Mouse (Mus musculus) 3T3-L1 (cell line): ENCODE results near the gene Gfm1.

Experiments used
- DNase-seq: peaks from one replicate; pipeline ENCODE4 v3.0.0-alpha.2; 2015; ENCODE audit warnings: low read depth, low spot score

Gene Gfm1

DNA sequence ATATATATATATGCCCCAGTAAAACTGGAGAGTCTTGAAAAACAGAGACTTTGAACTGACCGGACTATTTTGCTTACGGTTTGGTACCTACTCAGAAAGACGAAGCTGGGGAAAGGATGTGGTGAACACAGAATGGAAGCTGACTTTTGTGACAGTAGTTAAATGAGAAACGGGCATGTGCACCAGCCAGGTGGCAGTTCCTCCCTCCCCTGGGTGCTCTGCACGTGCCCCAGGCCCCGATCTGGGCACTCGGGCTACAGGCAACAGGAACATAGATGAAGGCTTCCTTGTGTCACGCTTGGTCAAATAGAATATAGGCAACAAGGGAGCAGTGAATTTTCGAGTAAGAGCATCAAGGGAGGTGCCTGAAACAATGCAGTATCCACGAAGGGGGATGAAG, 66.4 kb downstream of the Gfm1 start:
- DNase-seq = no peak

DNA sequence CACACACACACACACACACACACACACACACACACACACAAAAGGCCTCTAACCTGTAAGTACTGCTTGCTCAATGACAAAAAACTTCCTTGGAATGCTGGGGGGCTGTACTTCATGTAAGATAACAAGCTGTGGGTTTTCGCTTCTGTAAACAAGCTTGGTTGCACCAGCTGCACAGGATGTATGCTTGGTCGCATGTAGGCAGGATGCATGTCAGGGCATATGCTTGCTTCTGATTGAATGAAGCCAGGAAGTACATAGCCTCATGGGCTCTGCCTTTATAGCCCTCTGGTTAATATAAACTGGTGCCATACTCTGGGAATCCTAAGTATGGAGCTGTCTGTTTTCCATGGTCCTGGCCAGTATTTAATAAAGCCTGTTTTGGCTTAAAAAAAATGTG, 68.1 kb downstream of the Gfm1 start:
- DNase-seq = no peak

DNA sequence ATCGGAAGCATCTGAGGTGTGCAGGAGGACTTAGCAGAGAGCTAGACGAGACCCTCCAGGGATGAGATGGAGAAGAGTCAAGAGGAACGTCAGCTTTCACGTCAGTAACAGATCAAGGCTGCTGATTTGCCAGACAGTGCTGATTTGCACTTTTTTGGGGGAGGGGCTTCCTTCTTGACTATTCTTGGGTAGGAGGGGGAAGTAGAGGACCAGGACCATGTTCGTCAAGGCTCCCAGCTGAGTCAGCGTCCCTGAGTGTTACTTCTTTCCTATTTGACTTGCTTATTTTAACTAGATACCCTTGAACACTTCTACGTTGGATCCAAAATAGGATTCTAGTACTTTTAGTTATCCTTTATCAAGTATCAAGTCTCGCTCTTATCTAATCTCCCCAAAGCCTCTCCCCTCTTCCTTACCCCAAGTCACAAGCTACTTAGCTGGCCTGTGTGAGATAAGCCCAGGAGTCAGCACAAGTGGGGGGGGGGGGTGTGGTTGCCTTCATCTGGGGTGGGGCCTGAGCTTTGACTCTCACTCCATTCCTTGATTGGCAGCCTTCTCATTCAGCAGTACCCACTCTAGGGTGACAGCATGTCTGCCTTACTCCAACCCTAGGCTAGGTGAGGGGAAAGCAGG, 69.0 kb downstream of the Gfm1 start:
- DNase-seq = no peak

DNA sequence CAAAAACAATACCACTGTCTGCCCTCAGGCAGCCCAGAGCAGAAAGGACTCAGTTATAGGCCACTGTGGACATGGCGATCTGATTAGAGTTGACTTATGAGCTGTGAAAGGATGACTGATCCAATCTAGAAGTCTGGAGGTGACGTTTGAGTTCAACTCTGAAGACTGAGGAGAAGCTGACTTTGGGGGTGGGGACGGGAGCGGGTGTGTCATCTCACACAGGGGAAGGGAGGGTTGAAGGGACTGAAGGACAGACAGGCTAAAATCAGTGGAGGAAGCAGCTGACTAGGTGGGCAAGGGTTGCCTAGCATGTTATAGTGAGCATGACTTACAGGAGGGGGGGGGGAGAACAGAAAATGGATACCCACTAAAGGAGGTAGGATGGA, 69.5 kb downstream of the Gfm1 start:
- DNase-seq = no peak

DNA sequence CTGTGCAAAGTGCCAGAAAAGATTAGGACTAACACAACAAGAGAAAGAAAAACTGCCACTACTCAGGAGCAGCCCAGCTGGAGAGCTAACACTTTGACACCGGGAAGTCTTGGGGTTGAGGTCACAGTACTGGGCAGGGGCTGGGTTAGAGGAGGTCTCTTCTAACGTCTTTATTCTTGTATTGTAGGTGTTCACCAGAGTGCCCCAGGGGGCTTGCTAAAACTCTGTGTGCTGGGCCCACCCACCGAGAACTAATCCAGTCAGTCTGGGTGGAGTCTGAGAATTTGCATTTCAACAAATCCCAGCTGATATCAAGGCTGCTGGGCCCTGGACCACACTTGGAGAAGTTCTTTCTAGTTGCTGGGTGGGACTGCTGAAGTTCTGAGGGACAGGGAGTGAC, 74.0 kb downstream of the Gfm1 start:
- DNase-seq = no peak

DNA sequence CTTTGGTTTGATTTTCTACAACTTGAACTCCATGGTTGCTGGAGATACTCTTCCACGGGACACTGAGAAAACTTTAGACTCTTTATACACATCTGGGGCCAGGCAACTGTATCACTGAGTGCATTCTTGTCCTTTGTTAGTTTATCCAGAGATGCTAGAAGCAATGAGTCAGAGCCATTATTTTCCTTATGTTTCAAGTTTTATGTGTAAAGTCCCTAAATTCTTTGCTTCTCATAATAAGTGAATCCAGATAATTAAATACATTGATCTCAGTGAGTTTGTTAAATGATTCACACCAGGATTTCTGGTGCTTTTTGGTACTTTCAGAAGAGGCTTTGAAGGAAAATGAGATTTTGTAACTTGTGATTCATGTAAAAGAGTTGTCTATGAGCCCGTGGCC, 75.4 kb downstream of the Gfm1 start:
- DNase-seq = peak; percentile 60

DNA sequence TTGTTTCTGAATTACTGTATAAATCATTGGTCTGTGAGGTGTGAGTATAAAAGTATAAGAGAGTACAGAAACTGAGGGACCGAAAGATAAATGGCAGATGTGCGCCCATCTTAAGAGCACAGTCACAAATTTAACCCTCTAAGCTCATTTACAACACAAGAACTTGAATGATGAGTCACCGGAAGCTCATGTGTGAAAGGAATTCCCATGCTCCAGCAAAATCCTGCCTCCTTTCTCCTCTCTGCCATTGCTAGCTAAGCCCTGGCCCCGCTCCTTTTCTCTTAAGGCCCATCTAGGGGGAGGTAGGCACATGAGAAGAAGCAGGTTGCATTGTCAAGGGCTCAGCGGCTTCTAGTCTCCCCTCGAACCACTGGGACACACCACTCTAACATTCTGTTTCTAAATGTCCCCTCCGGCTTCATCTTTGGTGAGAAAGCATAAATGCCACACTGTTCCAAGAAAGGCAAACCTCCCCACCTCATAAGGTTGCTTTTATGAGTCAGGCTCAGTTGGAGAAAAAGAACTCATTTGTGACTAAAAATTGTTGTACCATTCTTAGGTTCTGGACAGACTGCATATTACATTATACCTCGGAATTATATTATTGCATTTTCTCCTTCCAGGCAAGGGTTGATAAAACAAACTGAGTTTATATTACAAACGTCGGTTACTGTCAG, 78.5 kb downstream of the Gfm1 start:
- DNase-seq = peak; percentile 62

DNA sequence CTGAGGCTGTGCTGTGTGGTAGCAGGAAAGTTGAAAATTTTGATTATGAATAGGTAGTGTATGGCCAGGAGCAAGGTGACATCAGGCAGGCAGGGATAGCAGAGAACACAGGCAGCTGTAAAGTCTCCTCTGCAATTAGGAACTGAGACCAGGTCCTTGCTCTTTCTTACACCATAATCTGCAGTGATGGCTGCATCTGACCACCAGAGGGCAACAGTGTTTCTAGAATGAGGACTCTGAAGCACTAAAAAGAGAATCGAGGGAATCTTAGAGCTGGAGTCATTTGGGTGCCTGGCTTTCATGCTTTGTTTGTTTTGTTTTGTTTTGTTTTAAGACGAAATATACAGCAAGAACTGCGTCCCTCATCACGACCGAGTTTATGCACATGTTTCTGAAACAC, 82.9 kb downstream of the Gfm1 start:
- DNase-seq = peak; percentile 90

DNA sequence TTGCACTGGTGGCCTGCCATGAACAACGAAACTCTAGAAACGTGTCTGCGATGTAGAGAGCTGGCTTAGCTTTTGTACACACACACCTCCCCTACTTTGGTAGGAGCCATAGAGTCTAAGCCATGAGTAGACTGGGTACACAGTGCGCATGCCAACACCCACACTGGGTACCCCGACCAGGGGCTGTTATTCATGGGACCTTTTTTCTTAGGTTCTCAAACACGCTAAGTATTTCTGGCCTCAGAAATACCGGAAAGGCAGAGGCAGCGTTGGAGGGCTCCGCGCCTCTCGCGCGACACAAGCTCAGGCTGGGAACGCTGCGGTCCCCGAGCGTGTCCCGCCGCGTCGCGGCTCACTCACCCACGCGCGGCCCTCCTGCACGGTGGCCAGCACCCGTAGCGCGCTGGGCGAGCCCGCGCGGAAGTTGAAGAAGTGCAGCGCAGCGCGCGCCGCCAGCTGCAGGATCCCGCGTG, 84.9 kb downstream of the Gfm1 start:
- no peak for DNase-seq

DNA sequence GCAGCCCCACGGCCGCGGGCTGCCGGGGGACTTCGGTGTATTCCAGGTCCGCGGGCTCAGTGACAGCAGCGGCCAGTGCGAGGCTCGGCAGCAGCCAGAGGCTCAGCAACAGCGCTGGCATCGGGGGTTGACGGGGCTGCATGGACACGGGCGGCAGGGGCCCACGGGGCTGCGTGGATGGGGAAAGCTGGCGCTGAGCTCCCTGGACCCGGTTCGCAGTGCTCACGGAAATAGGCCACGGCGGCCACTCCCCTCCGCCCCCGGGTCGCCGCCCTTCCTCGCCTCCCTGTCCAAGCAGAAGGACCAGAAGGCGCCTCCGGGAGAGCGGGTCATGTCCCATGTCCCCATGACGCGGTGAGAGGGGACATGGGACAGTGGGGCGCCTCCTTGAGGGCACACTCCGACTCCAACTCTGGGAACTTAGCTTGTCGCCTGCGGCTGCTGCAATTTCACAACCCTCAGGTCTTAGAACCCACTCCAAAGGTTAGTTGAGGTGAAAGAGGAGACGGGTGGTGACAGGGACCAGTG, 85.4 kb downstream of the Gfm1 start, which contains the start of gene Rarres1:
Gene Rarres1, minus strand, starts transcription at position 250 of the 528 bp plus-strand sequence.
- no peak for DNase-seq

DNA sequence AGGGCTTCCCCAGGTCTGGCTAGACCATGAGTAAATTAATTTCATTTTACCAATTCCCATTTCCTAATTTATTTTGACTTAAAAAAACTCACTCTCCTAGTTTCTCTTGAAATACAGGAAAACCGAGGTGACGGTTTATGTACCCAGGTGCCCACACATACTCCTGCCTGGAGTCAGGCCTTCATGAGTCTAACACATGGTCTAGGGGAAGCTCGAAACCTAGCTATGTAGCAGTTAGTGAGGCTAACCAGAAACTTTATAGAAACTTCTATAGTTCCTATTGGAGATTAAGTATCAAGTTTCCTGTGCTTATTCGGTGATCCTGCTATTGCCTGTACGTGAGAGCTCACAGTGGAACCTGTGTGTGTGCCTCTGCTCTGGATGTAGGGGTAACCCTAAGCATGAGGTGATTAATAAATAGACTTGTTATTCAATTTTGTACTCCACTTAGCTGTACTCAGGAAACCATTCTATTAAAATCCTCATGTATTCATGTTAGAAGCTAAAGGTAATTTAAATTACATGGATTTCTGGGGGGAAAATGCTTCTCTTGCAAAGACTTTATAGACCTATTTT, 90.8 kb downstream of the Gfm1 start:
- DNase-seq = no peak

DNA sequence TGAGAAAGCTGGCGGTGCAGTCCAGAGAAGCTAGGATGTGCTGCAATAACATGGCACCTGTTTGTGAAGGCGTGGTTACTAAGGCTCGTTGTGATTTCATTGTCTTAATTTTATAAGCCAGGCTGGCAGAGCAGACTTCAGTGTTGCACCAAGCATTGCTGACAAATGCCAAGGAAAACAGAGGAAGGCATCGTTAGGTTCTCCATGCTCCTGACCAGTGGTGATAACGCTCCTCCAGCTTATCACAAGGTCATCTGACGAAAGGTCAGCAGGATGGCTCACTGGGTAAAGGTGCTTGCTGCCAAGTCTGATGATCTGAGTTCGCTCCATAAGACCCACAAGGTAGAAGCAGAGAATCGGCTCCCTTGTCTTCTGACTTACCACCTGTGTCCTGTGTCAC, 92.8 kb downstream of the Gfm1 start:
- no peak for DNase-seq

DNA sequence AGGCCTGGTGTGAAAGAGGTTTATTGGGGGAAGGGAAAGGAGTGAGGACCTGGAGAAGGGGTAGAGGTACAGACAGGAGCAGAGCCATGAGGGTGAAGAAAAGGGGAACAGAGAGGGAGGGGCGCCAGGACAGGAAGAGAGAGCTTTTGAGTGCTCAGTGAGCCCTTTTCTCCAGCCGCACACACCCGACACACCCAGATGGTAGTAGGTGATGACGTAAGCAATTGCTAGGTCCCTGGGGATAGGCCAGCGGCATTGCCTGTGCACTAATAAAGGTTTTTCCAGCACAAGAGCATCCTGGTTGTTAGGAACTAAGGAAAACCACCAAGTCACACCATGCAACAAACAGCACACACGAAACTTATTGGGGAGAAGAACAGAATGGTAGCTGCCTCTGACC, 94.9 kb downstream of the Gfm1 start:
- no peak for DNase-seq
